Mouse (Mus musculus): ENCODE measurements around the gene Rab36.

- TF ChIP-seq CTCF (IDR thresholded peaks at IDR 0.05; ENCODE audit: insufficient read depth, low read depth, low read length) (peak; percentile 72), POLR2A (IDR thresholded peaks at IDR 0.05; ENCODE audit: insufficient read depth, low read depth, low read length) (no peak)
These were observed 15.7 kb upstream of the Rab36 start for GRCm38 (mm10) chr10:75021138-75021537.
